Mouse (Mus musculus) E14TG2a.4 (cell line): ENCODE measurements at regions not wholly inside any gene's neighbourhood (a gene's known extent, or its start where the extent isn't known, plus 50 kb on each side); places are given as distances from the start of the nearest gene placed in this dataset.

Experiments
- CTCF ChIP-seq: conservative IDR thresholded peaks from 2 replicates; pipeline ENCODE4 v1.5.1; 2014; ENCODE audit warnings: low read length
- POU5F1 ChIP-seq: IDR thresholded peaks from 2 replicates; pipeline ENCODE4 v1.6.1; 2014; ENCODE audit warnings: low read length, borderline replicate concordance

DNA sequence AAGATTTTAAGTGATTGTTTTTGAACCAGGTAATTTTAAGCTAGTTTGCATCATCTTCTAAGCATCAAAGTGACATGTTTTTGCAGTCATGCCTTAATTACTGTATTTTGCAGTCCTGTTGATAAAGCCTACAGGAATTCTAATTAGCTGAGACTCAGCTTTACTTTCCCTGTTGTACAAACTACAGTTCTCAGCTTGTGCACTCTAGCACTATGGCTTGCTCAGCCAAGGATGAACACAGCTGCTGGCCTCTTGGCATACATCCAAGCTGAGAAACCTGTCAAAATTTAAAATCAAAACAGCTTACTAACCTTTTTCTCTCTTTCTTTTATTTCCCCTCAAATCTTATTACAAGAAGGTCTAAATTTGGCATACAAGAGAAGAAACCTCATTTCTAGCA lies 159.9 kb downstream of the 4921511C20Rik start:
- TF ChIP-seq CTCF (no peak), POU5F1 (no peak)
